Mouse (Mus musculus) liver, embryonic 14.5 days (tissue): ENCODE results near the gene Acsm2. TPM values are rescaled to one million over a fixed set of nuclear protein-coding genes. Genes with fewer than 3 reads are reported as not detected.

Experiments used
- ATAC-seq: fragments of 200-750 bp; cut with Nextera tagmentation; 2 replicates; pipeline ENCODE4 v1.8.0; 2017; ENCODE audit warnings: moderate number of reproducible peaks, mild to moderate bottlenecking, moderate library complexity; ENCODE audit not compliant: insufficient read depth
- DNase-seq, 3 experiments: peaks; one replicate each; pipeline ENCODE4 v3.0.0-alpha.2; 2012 to 2013; ENCODE audit warnings: low read depth in 3 of 3, low spot score in 3 of 3
- H3K27ac ChIP-seq: fragments of 300-500 bp; sonication (generic); 2 replicates; pipeline ENCODE4 v1.5.1; 2014; ENCODE audit warnings: moderate library complexity, mild to moderate bottlenecking, control low read depth, inconsistent platforms
- H3K27me3 ChIP-seq: fragments of 300-500 bp; sonication (generic); 2 replicates; pipeline ENCODE4 v1.6.1; 2014; ENCODE audit warnings: mild to moderate bottlenecking, low read length, moderate library complexity; ENCODE audit not compliant: control insufficient read depth, insufficient read depth
- H3K36me3 ChIP-seq: fragments of 300-500 bp; sonication (generic); replicated peaks from 2 replicates; pipeline ENCODE4 v1.6.1; 2014; ENCODE audit warnings: low read depth; ENCODE audit not compliant: control insufficient read depth, insufficient read depth
- H3K4me1 ChIP-seq, 2 experiments: fragments of 200-500 bp in 1 of 2; fragments of 300-500 bp in 1 of 2; sonication (generic) in 1 of 2; replicated peaks; 2 replicates each; pipeline ENCODE4 v1.6.1; 2012 to 2014; ENCODE audit warnings: antibody characterized with exemption in 1 of 2, inconsistent platforms in 1 of 2, low read length in 1 of 2; ENCODE audit not compliant: control insufficient read depth in 2 of 2, insufficient read depth in 2 of 2
- H3K4me2 ChIP-seq: fragments of 300-500 bp; sonication (generic); 2 replicates; pipeline ENCODE4 v1.6.1; 2014; ENCODE audit warnings: low read depth, mild to moderate bottlenecking, control low read depth, moderate library complexity
- H3K4me3 ChIP-seq, 2 experiments: fragments of 200-500 bp in 1 of 2; fragments of 300-500 bp in 1 of 2; sonication (generic) in 1 of 2; 2 replicates each; pipeline ENCODE4 v1.5.1; 2012 to 2014; ENCODE audit warnings: low read depth in 2 of 2, low read length in 2 of 2, mild to moderate bottlenecking in 2 of 2, control low read depth in 1 of 2, inconsistent platforms in 1 of 2, moderate library complexity in 1 of 2; ENCODE audit not compliant: insufficient read depth in 1 of 2
- H3K9ac ChIP-seq: fragments of 300-500 bp; sonication (generic); replicated peaks from 2 replicates; pipeline ENCODE4 v1.6.1; 2014; ENCODE audit warnings: mild to moderate bottlenecking, control low read depth, moderate library complexity
- H3K9me3 ChIP-seq: fragments of 300-500 bp; sonication (generic); 2 replicates; pipeline ENCODE4 v1.6.1; 2016; ENCODE audit warnings: low read length, mixed read lengths; ENCODE audit not compliant: control insufficient read depth
- CTCF ChIP-seq: IDR thresholded peaks from 2 replicates; pipeline ENCODE4 v1.5.1; 2016; ENCODE audit warnings: antibody characterized with exemption, low read depth, control low read depth
- EP300 ChIP-seq: IDR thresholded peaks from 2 replicates; pipeline ENCODE4 v1.6.1; 2016; ENCODE audit warnings: antibody characterized with exemption, low read depth
- WGBS: fragments of 180-500 bp; shearing (Covaris S2); extraction: QIAGEN DNeasy Blood & Tissue Kit; methylation state at CpG from one replicate; pipeline ENCODE4 v1.1.7; 2014; ENCODE audit not compliant: insufficient replicate concordance; 5-methylcytosine and 5-hydroxymethylcytosine counted together
- polyA plus RNA-seq, 2 experiments: library from polyadenylated mRNA; depleted of rRNA in 1 of 2; stranded (reverse) in 1 of 2; unstranded in 1 of 2; fragments of >200 nt; fragmentation: Nextera tagmentation in 1 of 2; extraction: Ambion mirVana in 1 of 2; gene quantifications; 2 replicates each; pipeline versions ENCODE4 v1.2.1 to v1.2.3; 2012 to 2014

Acsm2 gene
- polyA plus RNA-seq, 2 experiments, result not detected

DNA sequence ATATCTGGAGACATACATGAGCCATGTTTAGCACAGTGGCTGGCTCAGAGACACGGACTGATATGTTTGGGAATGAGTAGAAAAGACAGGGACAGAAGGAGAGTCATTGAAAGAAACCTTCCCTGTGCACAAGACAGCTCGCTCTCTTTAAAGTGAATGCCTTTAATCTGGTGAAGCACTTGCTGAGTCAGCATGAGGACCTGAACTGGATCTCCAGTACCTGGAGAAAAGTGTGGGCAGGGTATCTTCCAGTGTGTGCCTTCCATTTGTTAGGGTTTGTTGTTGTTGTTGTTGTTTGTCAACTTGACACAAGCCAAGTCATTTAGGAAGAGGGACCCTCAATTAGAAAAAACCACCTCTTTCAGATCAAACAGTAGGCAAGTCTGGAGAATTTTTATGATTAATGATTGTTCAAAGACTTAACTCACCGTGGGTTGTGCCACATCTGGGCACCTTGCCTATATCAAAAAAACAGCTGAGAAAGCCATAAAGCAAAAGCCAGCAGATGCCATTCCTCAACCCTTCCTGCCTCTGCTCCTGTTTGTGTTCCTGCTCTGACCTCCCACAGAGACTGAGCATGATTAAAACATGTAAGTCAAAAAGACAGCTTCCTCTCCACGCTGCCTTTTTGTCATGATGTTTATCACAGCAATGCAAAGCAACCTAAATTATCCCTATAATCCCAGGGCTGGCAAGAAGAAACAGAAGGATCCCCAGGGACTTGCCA lies 64.2 kb downstream of the Acsm2 start:
- no peak overlapping the region for H3K4me2 ChIP-seq
- no peaks in the 10 kb centered on the region; a peak in 1 of 4 replicates for H3K4me1 ChIP-seq
- no peaks in the 10 kb centered on the region for H3K27me3 ChIP-seq
- DNase-seq (no peak), ATAC-seq (no peak)
- TF ChIP-seq CTCF (no peak), EP300 (no peak)
- 31% methylated on average over 4 of the region's 4 CpGs for WGBS
- H3K4me3 ChIP-seq, result no peak overlapping the region
- H3K36me3 ChIP-seq, result no peaks in the 10 kb centered on the region
- no peaks in the 10 kb centered on the region for H3K9me3 ChIP-seq
- no peak overlapping the region for H3K9ac ChIP-seq
- H3K27ac ChIP-seq, result no peak overlapping the region

DNA sequence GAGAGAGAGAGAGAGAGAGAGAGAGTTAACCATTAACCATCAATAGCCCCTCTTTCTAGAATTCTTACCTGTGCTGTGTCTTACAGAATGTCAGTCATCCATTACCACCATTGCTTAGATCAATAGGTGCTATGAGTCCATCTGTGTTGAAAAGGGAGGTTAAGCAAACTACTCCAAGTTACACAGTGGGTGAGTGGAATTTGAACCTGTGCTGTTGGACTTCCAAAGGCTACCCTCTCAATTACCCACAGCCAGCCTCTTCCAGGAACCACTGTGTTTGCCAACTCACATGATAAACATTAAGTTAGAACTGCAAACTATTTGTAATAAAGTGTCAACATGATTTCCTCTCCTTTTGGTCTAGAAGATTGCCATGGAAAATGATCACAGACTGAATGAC lies 66.0 kb downstream of the Acsm2 start:
- H3K9me3 ChIP-seq, result no peaks in the 10 kb centered on the region
- H3K4me1 ChIP-seq, result no peaks in the 10 kb centered on the region; a peak in 1 of 4 replicates
- TF ChIP-seq CTCF, result no peak
- TF ChIP-seq EP300, result no peak
- peak; percentile 60 for ATAC-seq
- H3K4me3 ChIP-seq, result no peak overlapping the region
- no peaks in the 10 kb centered on the region for H3K36me3 ChIP-seq
- H3K4me2 ChIP-seq, result no peak overlapping the region
- H3K27ac ChIP-seq, result no peak overlapping the region
- no peak overlapping the region for H3K9ac ChIP-seq
- H3K27me3 ChIP-seq, result no peaks in the 10 kb centered on the region
- DNase-seq, result peak; percentile 4 to 22 (median 17)

DNA sequence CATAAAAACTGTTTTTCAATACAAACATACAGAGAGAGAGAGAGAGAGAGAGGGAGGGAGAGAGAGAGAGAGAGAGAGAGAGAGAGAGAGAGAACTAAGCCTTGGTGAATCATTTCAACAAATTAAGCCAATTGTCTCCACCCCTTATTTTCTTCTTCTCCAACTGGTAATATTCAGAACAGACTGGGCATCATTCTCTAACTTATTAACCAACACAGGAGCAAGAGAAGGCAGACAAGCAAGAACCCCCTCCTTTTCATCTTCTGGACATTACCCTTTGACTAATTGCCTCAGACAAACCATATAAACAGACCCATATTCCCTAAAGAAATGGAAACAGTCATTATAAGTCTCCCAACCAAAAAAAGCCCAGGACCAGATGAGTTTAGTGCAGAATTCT lies 84.6 kb downstream of the Acsm2 start:
- Histone ChIP-seq H3K4me3 (no peak overlapping the region), H3K4me2 (no peak overlapping the region), H3K27me3 (no peaks in the 10 kb centered on the region), H3K27ac (no peak overlapping the region), H3K36me3 (no peaks in the 10 kb centered on the region), H3K9ac (no peak overlapping the region), H3K9me3 (no peaks in the 10 kb centered on the region), H3K4me1 (no peaks in the 10 kb centered on the region)
- DNase-seq, result no peak
- TF ChIP-seq EP300, result no peak
- TF ChIP-seq CTCF, result no peak
- no peak for ATAC-seq

- TF ChIP-seq EP300 (no peak), CTCF (no peak)
- Histone ChIP-seq H3K36me3 (no peaks in the 10 kb centered on the region), H3K4me3 (no peak overlapping the region), H3K4me2 (no peak overlapping the region), H3K9ac (no peak overlapping the region), H3K9me3 (no peaks in the 10 kb centered on the region), H3K27ac (no peak overlapping the region), H3K4me1 (no peaks in the 10 kb centered on the region), H3K27me3 (no peaks in the 10 kb centered on the region)
- WGBS, result 41% methylated on average over 5 of the region's 5 CpGs
- no peak for DNase-seq
- no peak for ATAC-seq
Measured at GRCm38 (mm10) chr7:119642307-119642706, 88.2 kb downstream of the Acsm2 start.

Other genes with a start within 250 kb of the Acsm2 start
- not detected in 2 replicates for gene Gp2, start 95.1 kb upstream of the Acsm2 start, polyA plus RNA-seq (2012; rRNA removed)
- not detected in 2 replicates for gene Gp2, start 95.1 kb upstream of the Acsm2 start, polyA plus RNA-seq (2014; fragmentation: Nextera tagmentation; extraction: Ambion mirVana)
- not detected in 2 replicates for gene Umod, start 75.1 kb upstream of the Acsm2 start, polyA plus RNA-seq (2012; rRNA removed)
- gene Umod, start 75.1 kb upstream of the Acsm2 start, polyA plus RNA-seq (2014; fragmentation: Nextera tagmentation; extraction: Ambion mirVana), result not detected in 2 replicates
- 0.06 TPM in 1 of 2 replicates, not detected in the other for gene Acsm5, start 34.9 kb upstream of the Acsm2 start, polyA plus RNA-seq (2012; rRNA removed)
- 0.29 and 0.32 TPM in 2 replicates for gene Acsm5, start 34.9 kb upstream of the Acsm2 start, polyA plus RNA-seq (2014; fragmentation: Nextera tagmentation; extraction: Ambion mirVana)
- not detected in 2 replicates for gene Pdilt, start 30.9 kb upstream of the Acsm2 start, polyA plus RNA-seq (2012; rRNA removed)
- gene Pdilt, start 30.9 kb upstream of the Acsm2 start, polyA plus RNA-seq (2014; fragmentation: Nextera tagmentation; extraction: Ambion mirVana), result not detected in 2 replicates
- gene Acsm1, start 52.7 kb downstream of the Acsm2 start, polyA plus RNA-seq (2012; rRNA removed), result 0.80 and 1.5 TPM in 2 replicates
- gene Acsm1, start 52.7 kb downstream of the Acsm2 start, polyA plus RNA-seq (2014; fragmentation: Nextera tagmentation; extraction: Ambion mirVana), result 1.4 and 2.5 TPM in 2 replicates
- gene Acsm4, start 135.7 kb downstream of the Acsm2 start, polyA plus RNA-seq (2012; rRNA removed), result not detected in 2 replicates
- not detected in 2 replicates for gene Acsm4, start 135.7 kb downstream of the Acsm2 start, polyA plus RNA-seq (2014; fragmentation: Nextera tagmentation; extraction: Ambion mirVana)
- gene Thumpd1, start 166.5 kb downstream of the Acsm2 start, polyA plus RNA-seq (2012; rRNA removed), result 8.7 and 14.6 TPM in 2 replicates
- gene Thumpd1, start 166.5 kb downstream of the Acsm2 start, polyA plus RNA-seq (2014; fragmentation: Nextera tagmentation; extraction: Ambion mirVana), result 28.1 and 31.2 TPM in 2 replicates
- gene Acsm3, start 206.6 kb downstream of the Acsm2 start, polyA plus RNA-seq (2012; rRNA removed), result 1.6 and 1.9 TPM in 2 replicates
- gene Acsm3, start 206.6 kb downstream of the Acsm2 start, polyA plus RNA-seq (2014; fragmentation: Nextera tagmentation; extraction: Ambion mirVana), result 2.0 and 2.1 TPM in 2 replicates
- 6.2 and 14.6 TPM in 2 replicates for gene Rexo5, start 239.7 kb downstream of the Acsm2 start, polyA plus RNA-seq (2012; rRNA removed)
- gene Rexo5, start 239.7 kb downstream of the Acsm2 start, polyA plus RNA-seq (2014; fragmentation: Nextera tagmentation; extraction: Ambion mirVana), result 6.8 and 11.0 TPM in 2 replicates
- gene Eri2, start 239.7 kb downstream of the Acsm2 start, polyA plus RNA-seq (2012; rRNA removed), result 3.4 and 4.3 TPM in 2 replicates
- 13.2 and 14.3 TPM in 2 replicates for gene Eri2, start 239.7 kb downstream of the Acsm2 start, polyA plus RNA-seq (2014; fragmentation: Nextera tagmentation; extraction: Ambion mirVana)